Mouse (Mus musculus): Measurements from ENCODE around the gene Olfr985. TPM values are rescaled to one million over a fixed set of nuclear protein-coding genes. Genes with fewer than 3 reads are reported as not detected.

The Olfr985 gene
- polyA plus RNA-seq, 1 experiment: not detected

DNA sequence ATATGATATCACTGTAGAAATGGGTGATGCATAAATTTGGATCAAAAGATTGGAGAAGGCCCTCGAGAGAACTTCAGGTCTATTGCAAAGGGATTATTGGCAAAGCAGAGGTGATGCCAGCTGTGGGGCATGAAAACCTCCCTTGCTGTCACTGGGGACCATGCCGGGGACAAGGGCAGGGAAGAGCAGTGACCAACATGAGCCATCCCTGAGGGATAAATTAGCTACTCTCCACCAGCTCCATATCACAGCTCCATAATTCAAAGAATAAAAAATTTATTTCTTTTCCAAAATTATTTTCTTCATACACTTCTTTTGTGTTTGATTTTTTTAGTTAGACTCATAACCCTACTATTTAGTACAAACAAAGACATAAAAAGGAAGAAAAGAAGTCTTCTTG lies 15.9 kb downstream of the Olfr985 start, which contains the start of gene Olfr984:
Gene Olfr984 (minus strand): TSS at position 101 of the 400 bp plus-strand sequence.
- TF ChIP-seq CTCF (IDR thresholded peaks at IDR 0.05; ENCODE audit: low read depth, low read length): no peak
- TF ChIP-seq POLR2A (IDR thresholded peaks at IDR 0.05; ENCODE audit: borderline replicate concordance, low read depth, low read length): no peak
- H3K27ac ChIP-seq (ENCODE audit: insufficient read depth, low read depth, low read length): no peak within 1 kb of the TSS
- H3K4me3 ChIP-seq (ENCODE audit: insufficient read depth, low read length): no peak within 1 kb of the TSS
- H3K4me1 ChIP-seq (ENCODE audit: control insufficient read depth, insufficient read depth, low read length): peaks cover 7% of the 10 kb centered on the region

DNA sequence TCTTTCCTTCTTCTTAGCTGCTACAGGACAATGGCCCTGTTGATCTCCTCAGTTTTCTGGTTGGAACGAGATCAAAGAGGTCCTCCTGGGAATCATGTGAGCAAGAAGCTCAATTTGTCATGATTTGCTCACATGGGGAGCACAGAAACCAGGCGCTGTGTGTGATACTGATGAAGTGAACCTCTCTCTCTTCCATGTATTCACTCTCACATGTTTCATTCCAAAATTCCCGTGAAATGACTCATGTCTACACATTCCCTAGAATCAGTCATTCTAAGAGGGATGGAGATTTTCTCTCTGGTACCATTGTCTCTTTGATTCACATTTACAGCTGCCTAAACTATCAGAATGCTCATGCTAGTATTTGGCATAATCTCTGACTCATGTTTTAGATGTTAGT lies 35.2 kb downstream of the Olfr985 start:
- TF ChIP-seq CTCF (IDR thresholded peaks at IDR 0.05; ENCODE audit: low read depth, low read length) (no peak), POLR2A (IDR thresholded peaks at IDR 0.05; ENCODE audit: borderline replicate concordance, low read depth, low read length) (no peak)
- Histone ChIP-seq H3K4me3 (ENCODE audit: insufficient read depth, low read length) (no peak overlapping the region), H3K27ac (ENCODE audit: insufficient read depth, low read depth, low read length) (no peak overlapping the region), H3K4me1 (ENCODE audit: control insufficient read depth, insufficient read depth, low read length) (no peaks in the 10 kb centered on the region)

DNA sequence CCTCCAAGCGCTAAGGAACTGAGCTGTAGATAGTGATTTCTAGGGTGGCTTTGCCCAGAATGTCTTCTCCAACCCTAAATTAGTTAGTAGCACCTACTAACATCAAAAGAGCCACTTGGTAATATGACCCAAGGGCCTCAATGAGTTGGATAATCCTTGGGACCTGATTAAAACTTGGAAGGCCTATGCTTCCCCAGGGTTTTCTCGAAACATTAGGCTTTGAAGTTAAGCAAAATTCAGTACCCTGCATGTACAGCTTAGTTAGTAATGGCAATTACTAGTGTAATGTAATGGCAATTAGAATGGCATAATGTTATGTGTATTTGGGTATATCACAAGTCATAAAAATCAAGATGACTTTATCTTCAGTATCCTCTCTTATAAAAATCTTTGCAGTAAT lies 36.5 kb downstream of the Olfr985 start, which contains the start of gene Olfr983:
Gene Olfr983 (minus strand): TSS at position 101 of the 400 bp plus-strand sequence.
- Histone ChIP-seq H3K27ac (ENCODE audit: insufficient read depth, low read depth, low read length) (no peak within 1 kb of the TSS), H3K4me1 (ENCODE audit: control insufficient read depth, insufficient read depth, low read length) (no peaks in the 10 kb centered on the region), H3K4me3 (ENCODE audit: insufficient read depth, low read length) (no peak within 1 kb of the TSS)
- TF ChIP-seq POLR2A (IDR thresholded peaks at IDR 0.05; ENCODE audit: borderline replicate concordance, low read depth, low read length) (no peak), CTCF (IDR thresholded peaks at IDR 0.05; ENCODE audit: low read depth, low read length) (no peak)

Other genes starting within 250 kb of the Olfr985 start
- gene Olfr229, start 222.8 kb downstream of the Olfr985 start, polyA plus RNA-seq (2012; ENCODE audit: insufficient read depth, insufficient read length, missing spikeins): not detected in 2 replicates
- gene Olfr974, start 192.7 kb downstream of the Olfr985 start, polyA plus RNA-seq (2012; ENCODE audit: insufficient read depth, insufficient read length, missing spikeins): not detected in 2 replicates
- not detected in 2 replicates for gene Olfr975, start 178.1 kb downstream of the Olfr985 start, polyA plus RNA-seq (2012; ENCODE audit: insufficient read depth, insufficient read length, missing spikeins)
- not detected in 2 replicates for gene Olfr976, start 169.1 kb downstream of the Olfr985 start, polyA plus RNA-seq (2012; ENCODE audit: insufficient read depth, insufficient read length, missing spikeins)
- gene Olfr978, start 138.1 kb downstream of the Olfr985 start, polyA plus RNA-seq (2012; ENCODE audit: insufficient read depth, insufficient read length, missing spikeins): not detected in 2 replicates
- gene Olfr979, start 126.7 kb downstream of the Olfr985 start, polyA plus RNA-seq (2012; ENCODE audit: insufficient read depth, insufficient read length, missing spikeins): not detected in 2 replicates
- gene Olfr980, start 120.6 kb downstream of the Olfr985 start, polyA plus RNA-seq (2012; ENCODE audit: insufficient read depth, insufficient read length, missing spikeins): not detected in 2 replicates
- gene Olfr981, start 108.7 kb downstream of the Olfr985 start, polyA plus RNA-seq (2012; ENCODE audit: insufficient read depth, insufficient read length, missing spikeins): 0.11 TPM in 1 of 2 replicates, not detected in the other
- gene Olfr982, start 56.4 kb downstream of the Olfr985 start, polyA plus RNA-seq (2012; ENCODE audit: insufficient read depth, insufficient read length, missing spikeins): not detected in 2 replicates
- gene Olfr983, start 36.6 kb downstream of the Olfr985 start, polyA plus RNA-seq (2012; ENCODE audit: insufficient read depth, insufficient read length, missing spikeins): 0.13 TPM in 1 of 2 replicates, not detected in the other
- gene Olfr984, start 16.0 kb downstream of the Olfr985 start, polyA plus RNA-seq (2012; ENCODE audit: insufficient read depth, insufficient read length, missing spikeins): 0.16 TPM in 1 of 2 replicates, not detected in the other
- gene Tmem225, start 17.9 kb upstream of the Olfr985 start, polyA plus RNA-seq (2012; ENCODE audit: insufficient read depth, insufficient read length, missing spikeins): not detected in 2 replicates
- not detected in 2 replicates for gene Olfr986, start 50.7 kb upstream of the Olfr985 start, polyA plus RNA-seq (2012; ENCODE audit: insufficient read depth, insufficient read length, missing spikeins)
- gene Zfp202, start 62.1 kb upstream of the Olfr985 start, polyA plus RNA-seq (2012; ENCODE audit: insufficient read depth, insufficient read length, missing spikeins): 2.1 and 3.1 TPM in 2 replicates
- 0.52 and 1.1 TPM in 2 replicates for gene Scn3b, start 139.0 kb upstream of the Olfr985 start, polyA plus RNA-seq (2012; ENCODE audit: insufficient read depth, insufficient read length, missing spikeins)

All from bone marrow macrophage, adult 2 months (primary cell).